Comparison of ENCODE assay signal across 30 mouse cellular contexts in the genomic region with DNA sequence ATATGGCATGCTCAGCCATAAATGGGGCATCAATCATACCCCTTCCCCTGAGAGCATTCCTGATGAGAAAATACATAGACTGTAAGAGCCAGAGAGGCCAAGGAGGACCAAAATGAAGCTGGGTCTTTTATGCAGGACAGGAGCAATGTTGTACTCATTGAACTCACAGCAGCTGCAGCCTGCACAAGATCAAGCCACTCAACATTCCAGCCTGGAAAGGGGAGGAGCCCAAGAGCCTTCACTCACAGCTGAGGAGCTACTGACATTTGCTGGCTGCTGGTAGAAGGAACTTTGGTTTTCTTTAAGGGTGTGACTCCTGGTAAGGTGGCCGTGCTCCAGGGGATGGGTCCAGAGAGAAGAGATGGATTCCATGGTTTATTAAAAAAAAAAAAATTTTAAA.
DNase-seq lines count a peak whose midpoint lies in the region; ATAC-seq lines count a peak whose summit lies in the region.
"Had no signal": no experiment of that assay in that cellular context is flagged by ENCODE, and none has a peak within 500 bp of the region (broad histone marks: within the 10 kb centered on the region; RNA-seq: fewer than 3 reads in every experiment).

No protein-coding gene starts in this region.

- H3K27me3 ChIP-seq in heart, embryonic 10.5 days (ENCODE audit: insufficient read depth, poor library complexity, severe bottlenecking), result no peaks in the 10 kb centered on the region
- H3K27me3 ChIP-seq in lung, embryonic 16.5 days (ENCODE audit: control insufficient read depth, insufficient read depth, low read depth, low read length), result no peaks in the 10 kb centered on the region
- H3K27me3 ChIP-seq: embryonic facial prominence, embryonic 13.5 days; heart, embryonic 12.5 days; hindbrain, embryonic 15.5 days; neural tube, embryonic 15.5 days had no signal

- no peaks in the 10 kb centered on the region for H3K9me3 ChIP-seq in heart, embryonic 10.5 days
- no peaks in the 10 kb centered on the region for H3K9me3 ChIP-seq in lung, embryonic 16.5 days (ENCODE audit: control insufficient read depth, low read length)
- H3K9me3 ChIP-seq: embryonic facial prominence, embryonic 13.5 days; heart, embryonic 12.5 days; hindbrain, embryonic 10.5 days; hindbrain, embryonic 15.5 days; neural tube, embryonic 15.5 days had no signal

- no peak overlapping the region for H3K4me2 ChIP-seq in lung, embryonic 16.5 days (ENCODE audit: low read depth, low read length)
- H3K4me2 ChIP-seq: embryonic facial prominence, embryonic 13.5 days; heart, embryonic 12.5 days; hindbrain, embryonic 15.5 days; neural tube, embryonic 15.5 days had no signal

- peak; percentile 84 for DNase-seq in heart, embryonic 10.5 days (ENCODE audit: low spot score)
- DNase-seq in heart, postnatal 4 days, result no peak
- peak; percentile 41 to 54 for DNase-seq in lung, adult 18-20 months
- peak; percentile 79 for DNase-seq in lung, postnatal 36 days
- no peak for DNase-seq in kidney, postnatal 10 days
- DNase-seq: adrenal gland, postnatal 25 days; cerebellum, adult 18-20 months; cerebellum, postnatal 10 days; gastrocnemius, postnatal 25 days; heart, adult 11 months; heart, postnatal 10 days; kidney, adult 11 months; kidney, postnatal 36 days; layer of hippocampus, postnatal 36 days; left cerebral cortex, postnatal 4 days; liver; midbrain, embryonic 14.5 days; spleen, adult 18-20 months; thymus, postnatal 14 days had no signal

- H3K4me1 ChIP-seq in heart, embryonic 10.5 days, result peaks cover 36% of the 10 kb centered on the region
- H3K4me1 ChIP-seq in lung, embryonic 16.5 days (replicated peaks; ENCODE audit: control insufficient read depth, insufficient read depth, low read length), result peaks cover 20% of the 10 kb centered on the region

- no peaks in the 10 kb centered on the region for H3K36me3 ChIP-seq in heart, embryonic 10.5 days
- no peaks in the 10 kb centered on the region for H3K36me3 ChIP-seq in lung, embryonic 16.5 days (ENCODE audit: control insufficient read depth, insufficient read depth, low read length)
- H3K36me3 ChIP-seq: embryonic facial prominence, embryonic 13.5 days; heart, embryonic 12.5 days; hindbrain, embryonic 10.5 days; hindbrain, embryonic 15.5 days; neural tube, embryonic 15.5 days had no signal

- H3K9ac ChIP-seq in lung, embryonic 16.5 days (ENCODE audit: low read length), result no peak overlapping the region
- H3K9ac ChIP-seq: embryonic facial prominence, embryonic 13.5 days; heart, embryonic 12.5 days; hindbrain, embryonic 15.5 days; liver, embryonic 14.5 days; neural tube, embryonic 15.5 days had no signal

- no peak overlapping the region for H3K27ac ChIP-seq in heart, embryonic 10.5 days
- H3K27ac ChIP-seq in lung, embryonic 16.5 days (ENCODE audit: low read length), result no peak overlapping the region
- H3K27ac ChIP-seq: embryonic facial prominence, embryonic 13.5 days; hindbrain, embryonic 10.5 days; hindbrain, embryonic 15.5 days; liver, embryonic 14.5 days; neural tube, embryonic 15.5 days had no signal

- no peak overlapping the region for H3K4me3 ChIP-seq in heart, embryonic 10.5 days
- no peak overlapping the region for H3K4me3 ChIP-seq in lung, embryonic 16.5 days (ENCODE audit: low read length)
- H3K4me3 ChIP-seq: embryonic facial prominence, embryonic 13.5 days; erythroblast, embryonic 14.5 days; heart, embryonic 12.5 days; hindbrain, embryonic 10.5 days; hindbrain, embryonic 15.5 days; neural tube, embryonic 15.5 days had no signal

- ATAC-seq in lung, embryonic 16.5 days (ENCODE audit: low read depth), result peak; percentile 85; the same call in 1 of the 2 replicates
- ATAC-seq in frontal cortex, adult (ENCODE audit: low TSS enrichment), result no peak
- ATAC-seq: CD4-positive, CD25-positive, alpha-beta regulatory T cell, adult 4 months; inflammation-experienced regulatory T-cells, adult 6 months had no signal

- WGBS in heart, embryonic 10.5 days, result 40% methylated on average over 1 of the region's 1 CpGs
- WGBS in lung, embryonic 16.5 days, result 26% methylated on average over 1 of the region's 1 CpGs

Comparison
In these comparisons a context has a peak if more than half of its experiments do, and no peak if none do; other contexts are left out.
1. DNase-seq: peak in heart, embryonic 10.5 days (single experiment), lung, adult 18-20 months (2 of 2) and lung, postnatal 36 days (single experiment); none in heart, postnatal 4 days (single experiment) and kidney, postnatal 10 days (single experiment).